Mouse (Mus musculus): ENCODE results near the gene Rbms3.

The Rbms3 gene

GRCm38 (mm10) chr9:117629771-117630170, at the start of gene Rbms3:
Rbms3 (minus strand) TSS chr9:117629913.
- DNase-seq (ENCODE audit: low read depth, low spot score): no peak

GRCm38 (mm10) chr9:117673311-117673710, 43.6 kb upstream of the Rbms3 start:
- DNase-seq (ENCODE audit: low read depth, low spot score): no peak

GRCm38 (mm10) chr9:117654626-117655025, 24.9 kb upstream of the Rbms3 start:
- DNase-seq (ENCODE audit: low read depth, low spot score): no peak

GRCm38 (mm10) chr9:117653641-117654040, 23.9 kb upstream of the Rbms3 start:
- no peak for DNase-seq (ENCODE audit: low read depth, low spot score)

GRCm38 (mm10) chr9:117646131-117646530, 16.4 kb upstream of the Rbms3 start:
- no peak for DNase-seq (ENCODE audit: low read depth, low spot score)

- peak; percentile 19 for DNase-seq (ENCODE audit: low read depth, low spot score)
Observed at GRCm38 (mm10) chr9:117641090-117641782, 11.5 kb upstream of the Rbms3 start.

DNA sequence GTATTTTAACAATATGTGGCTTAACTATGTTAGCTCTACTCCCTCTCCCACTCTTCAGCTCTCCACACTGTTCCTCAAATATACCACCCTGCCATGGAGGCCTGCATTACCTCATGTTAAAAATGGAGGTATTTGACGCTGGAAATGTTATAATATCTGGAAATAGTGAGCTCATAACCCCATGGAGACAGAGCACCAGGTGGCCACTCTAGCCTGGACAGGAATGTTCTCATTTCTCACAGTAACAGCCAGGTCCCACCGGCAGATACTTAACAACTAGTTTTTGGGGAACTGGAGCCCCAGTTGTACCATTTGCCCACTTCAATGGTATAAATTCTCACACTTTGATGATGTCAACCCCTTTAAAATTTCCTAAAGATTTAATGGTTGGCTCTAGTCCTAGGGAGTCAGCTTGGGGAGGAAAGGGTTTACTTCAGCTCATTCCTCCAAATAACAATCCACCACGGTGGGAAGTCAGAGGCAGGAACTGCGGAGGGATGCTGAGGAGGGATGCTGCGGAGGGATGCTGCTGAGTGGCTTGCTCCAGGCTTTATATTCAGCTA, 9.0 kb upstream of the Rbms3 start:
- no peak for DNase-seq (ENCODE audit: low read depth, low spot score)

GRCm38 (mm10) chr9:117636492-117636891, 6.8 kb upstream of the Rbms3 start:
- DNase-seq (ENCODE audit: low read depth, low spot score): no peak

DNA sequence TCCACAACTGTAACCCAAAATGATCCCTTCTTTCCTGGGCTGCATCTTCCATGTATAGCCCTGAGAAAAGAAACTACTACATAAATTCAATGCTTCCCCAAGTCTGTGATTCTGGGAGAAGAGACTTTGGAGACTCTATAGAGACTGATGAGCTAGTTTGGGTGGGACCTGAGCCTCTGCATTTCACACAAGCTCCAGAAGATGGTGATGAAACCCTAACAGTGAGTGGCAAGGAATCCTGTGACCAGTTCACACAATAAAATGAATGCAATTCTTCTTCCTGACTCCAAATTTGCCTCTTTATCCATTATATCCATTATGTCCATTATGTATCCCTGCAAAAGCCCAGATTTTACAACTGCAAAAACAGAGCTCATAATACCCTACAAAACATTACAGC, 2.5 kb downstream of the Rbms3 start:
- DNase-seq (ENCODE audit: low read depth, low spot score): no peak

GRCm38 (mm10) chr9:117600781-117601180, 28.9 kb downstream of the Rbms3 start:
- peak; percentile 44 for DNase-seq (ENCODE audit: low read depth, low spot score)

- peak; percentile 76 for DNase-seq (ENCODE audit: low read depth, low spot score)
Observed at GRCm38 (mm10) chr9:117599341-117599740, 30.4 kb downstream of the Rbms3 start.

DNA sequence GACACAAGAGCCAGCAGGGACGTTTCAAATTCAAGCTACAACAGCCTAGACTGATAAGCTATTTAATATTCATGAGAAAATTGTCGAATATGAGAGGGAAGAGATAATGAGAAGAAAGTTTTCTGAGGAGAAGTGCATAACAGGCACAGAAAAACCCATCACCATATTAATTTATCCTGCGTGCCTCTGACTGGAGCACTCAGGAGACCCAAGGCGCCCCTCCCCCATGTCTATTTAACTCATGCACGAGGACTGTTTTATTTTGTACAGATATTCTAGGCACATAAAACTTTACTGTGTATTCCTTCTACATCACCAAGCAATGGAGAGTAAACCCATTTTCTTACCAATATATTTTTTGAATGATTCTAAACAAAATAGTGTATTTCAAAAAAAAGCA, 33.6 kb downstream of the Rbms3 start:
- no peak for DNase-seq (ENCODE audit: low read depth, low spot score)

DNA sequence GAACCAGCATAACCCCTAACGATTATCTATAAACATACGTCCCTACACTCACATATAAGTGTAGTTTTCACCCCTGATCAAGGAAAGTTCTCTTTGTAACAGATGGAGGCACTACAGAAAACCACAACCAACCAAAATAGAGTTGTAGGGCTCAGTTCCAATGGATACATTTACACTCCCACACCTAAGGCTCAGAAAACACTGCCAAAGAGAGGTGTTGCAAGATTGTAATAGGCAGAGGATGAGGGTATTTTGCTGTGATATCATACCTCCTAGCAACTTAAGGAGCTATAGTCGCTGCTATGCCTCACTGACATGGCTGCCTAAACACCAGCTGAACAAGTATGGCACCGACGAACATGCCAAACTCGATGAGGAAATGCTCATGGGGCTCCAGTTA, 44.4 kb downstream of the Rbms3 start:
- peak; percentile 46 for DNase-seq (ENCODE audit: low read depth, low spot score)

- DNase-seq (ENCODE audit: low read depth, low spot score): peak; percentile 59
Observed at GRCm38 (mm10) chr9:117583638-117584037, 46.1 kb downstream of the Rbms3 start.

DNA sequence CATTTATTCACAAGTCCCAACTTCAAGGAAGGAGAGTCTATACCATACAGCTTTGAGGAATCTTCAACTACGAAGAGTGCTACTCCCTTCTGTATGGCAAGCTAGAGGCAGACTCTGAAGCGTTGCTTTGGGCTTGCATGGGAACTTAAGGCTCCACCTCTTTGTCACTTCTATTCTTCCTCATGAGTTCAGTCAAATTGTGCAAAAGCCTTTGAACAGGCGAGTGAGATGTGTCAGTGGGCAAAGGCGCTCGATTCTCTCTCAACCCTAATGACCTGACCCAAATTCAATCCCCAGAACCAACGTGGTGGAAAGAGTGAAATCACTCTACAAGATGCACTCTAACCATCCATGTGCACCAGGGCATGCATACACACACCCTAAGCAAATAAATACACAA, 47.1 kb downstream of the Rbms3 start:
- no peak for DNase-seq (ENCODE audit: low read depth, low spot score)

GRCm38 (mm10) chr9:117571186-117571855, 58.4 kb downstream of the Rbms3 start:
- DNase-seq (ENCODE audit: low read depth, low spot score): peak; percentile 25

GRCm38 (mm10) chr9:117570240-117570821, 59.4 kb downstream of the Rbms3 start:
- no peak for DNase-seq (ENCODE audit: low read depth, low spot score)

DNA sequence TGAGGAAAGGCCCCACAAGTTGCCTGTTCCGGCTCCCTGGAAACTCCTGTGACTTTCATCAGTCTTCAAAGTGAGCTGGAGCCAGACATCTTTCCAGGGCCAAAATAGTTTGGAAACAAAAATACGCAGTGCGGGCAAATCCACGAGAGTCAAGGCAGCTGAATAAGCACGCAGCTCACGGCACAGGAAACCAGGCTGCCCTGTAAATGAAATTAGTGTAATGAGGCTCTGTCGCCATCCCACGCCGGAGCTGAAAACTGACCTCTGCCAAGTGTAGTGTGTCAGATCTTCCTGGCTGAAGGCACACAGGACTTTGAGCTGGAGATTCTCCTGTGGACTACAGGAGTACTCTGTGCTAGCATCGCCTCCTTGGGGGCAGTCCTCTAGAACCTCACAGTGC, 63.4 kb downstream of the Rbms3 start:
- DNase-seq (ENCODE audit: low read depth, low spot score): no peak

DNA sequence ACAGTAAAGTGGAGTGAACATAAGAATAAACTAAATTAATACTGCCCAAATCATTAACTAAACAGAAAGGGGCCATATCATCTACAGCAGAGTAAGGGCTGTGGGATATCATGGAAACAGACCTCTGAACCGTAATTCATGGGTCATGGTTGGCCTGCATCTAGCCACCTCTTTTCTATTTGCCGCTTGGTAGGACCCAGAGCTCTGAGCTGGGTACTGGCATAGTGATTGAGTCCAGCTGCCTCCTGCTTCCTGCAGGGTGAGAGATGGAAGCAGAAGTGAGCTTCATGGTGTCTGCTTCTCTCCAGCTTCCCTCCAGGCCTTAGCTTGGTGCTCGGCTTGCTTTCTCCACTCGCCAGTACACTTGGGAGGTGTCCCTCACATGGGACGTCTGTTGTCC, 71.2 kb downstream of the Rbms3 start:
- DNase-seq (ENCODE audit: low read depth, low spot score): no peak

- DNase-seq (ENCODE audit: low read depth, low spot score): no peak
Observed at GRCm38 (mm10) chr9:117554356-117554755, 75.4 kb downstream of the Rbms3 start.

GRCm38 (mm10) chr9:117529281-117529680, 100.4 kb downstream of the Rbms3 start:
- DNase-seq (ENCODE audit: low read depth, low spot score): no peak

DNA sequence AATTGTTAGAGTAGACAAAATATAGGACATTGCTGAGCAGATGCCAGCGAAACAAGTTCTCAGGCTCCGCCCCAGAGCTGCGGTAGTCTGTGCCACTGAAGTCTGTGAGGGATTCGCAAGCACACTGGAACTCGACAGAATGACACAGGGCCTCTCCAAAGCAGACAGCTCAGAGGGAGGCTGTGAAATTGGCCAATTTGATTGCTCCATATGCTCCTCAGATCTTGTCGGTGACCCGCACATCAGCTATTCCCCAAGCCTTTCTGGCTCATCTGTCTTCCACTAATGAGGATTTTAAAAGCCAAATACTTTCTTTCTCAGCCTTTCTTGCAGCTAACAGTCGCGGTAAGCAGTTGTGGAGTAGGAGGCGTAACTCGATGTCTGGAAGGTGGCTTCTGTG, 120.8 kb downstream of the Rbms3 start:
- DNase-seq (ENCODE audit: low read depth, low spot score): peak; percentile 56

- DNase-seq (ENCODE audit: low read depth, low spot score): no peak
Observed at GRCm38 (mm10) chr9:117491866-117492265, 137.8 kb downstream of the Rbms3 start.
